Mouse (Mus musculus): ENCODE results near the gene Tcap. TPM values are rescaled to one million over a fixed set of nuclear protein-coding genes. Genes with fewer than 3 reads are reported as not detected.
A peak's percentile ranks its signal among the peaks of the same experiment; 100 is the strongest.

Gene Tcap
- polyA plus RNA-seq, 1 experiment from 2014 or later = 6.7 TPM

DNA sequence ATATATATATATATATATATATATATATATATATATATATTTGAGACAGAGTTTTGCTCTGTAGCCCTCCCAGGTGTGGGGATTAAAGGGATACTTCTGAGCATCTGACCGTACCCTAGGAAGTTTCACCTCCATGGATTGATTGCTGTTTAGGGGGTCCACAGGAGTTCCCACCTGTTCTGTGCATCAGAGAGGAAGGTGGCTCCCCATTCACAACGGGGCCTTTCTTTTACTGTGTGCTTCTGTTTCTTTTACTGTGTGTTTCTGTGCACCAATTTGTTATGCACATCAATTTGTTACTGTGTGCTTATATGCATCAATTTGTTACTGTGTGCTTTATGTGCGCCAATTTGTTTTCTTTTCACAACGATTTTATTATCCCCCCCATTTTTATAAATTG is 42.4 kb upstream of the Tcap start:
- no peak overlapping the region for H3K4me2 ChIP-seq (ENCODE audit: low read depth, low read length)
- H3K4me1 ChIP-seq (replicated peaks; ENCODE audit: control insufficient read depth, insufficient read depth, low read length) = peaks cover 19% of the 10 kb centered on the region
- no peak overlapping the region for H3K27ac ChIP-seq (ENCODE audit: low read length)
- H3K9ac ChIP-seq (ENCODE audit: low read length) = no peak overlapping the region
- no peaks in the 10 kb centered on the region for H3K9me3 ChIP-seq (ENCODE audit: control insufficient read depth, low read length)
- WGBS = 55% methylated on average over 4 of the region's 4 CpGs
- H3K4me3 ChIP-seq (ENCODE audit: low read length) = no peak overlapping the region
- peaks cover 70% of the 10 kb centered on the region for H3K27me3 ChIP-seq (ENCODE audit: control insufficient read depth, insufficient read depth, low read depth, low read length)
- no peaks in the 10 kb centered on the region for H3K36me3 ChIP-seq (ENCODE audit: control insufficient read depth, insufficient read depth, low read length)
- no peak for ATAC-seq (ENCODE audit: low read depth)

DNA sequence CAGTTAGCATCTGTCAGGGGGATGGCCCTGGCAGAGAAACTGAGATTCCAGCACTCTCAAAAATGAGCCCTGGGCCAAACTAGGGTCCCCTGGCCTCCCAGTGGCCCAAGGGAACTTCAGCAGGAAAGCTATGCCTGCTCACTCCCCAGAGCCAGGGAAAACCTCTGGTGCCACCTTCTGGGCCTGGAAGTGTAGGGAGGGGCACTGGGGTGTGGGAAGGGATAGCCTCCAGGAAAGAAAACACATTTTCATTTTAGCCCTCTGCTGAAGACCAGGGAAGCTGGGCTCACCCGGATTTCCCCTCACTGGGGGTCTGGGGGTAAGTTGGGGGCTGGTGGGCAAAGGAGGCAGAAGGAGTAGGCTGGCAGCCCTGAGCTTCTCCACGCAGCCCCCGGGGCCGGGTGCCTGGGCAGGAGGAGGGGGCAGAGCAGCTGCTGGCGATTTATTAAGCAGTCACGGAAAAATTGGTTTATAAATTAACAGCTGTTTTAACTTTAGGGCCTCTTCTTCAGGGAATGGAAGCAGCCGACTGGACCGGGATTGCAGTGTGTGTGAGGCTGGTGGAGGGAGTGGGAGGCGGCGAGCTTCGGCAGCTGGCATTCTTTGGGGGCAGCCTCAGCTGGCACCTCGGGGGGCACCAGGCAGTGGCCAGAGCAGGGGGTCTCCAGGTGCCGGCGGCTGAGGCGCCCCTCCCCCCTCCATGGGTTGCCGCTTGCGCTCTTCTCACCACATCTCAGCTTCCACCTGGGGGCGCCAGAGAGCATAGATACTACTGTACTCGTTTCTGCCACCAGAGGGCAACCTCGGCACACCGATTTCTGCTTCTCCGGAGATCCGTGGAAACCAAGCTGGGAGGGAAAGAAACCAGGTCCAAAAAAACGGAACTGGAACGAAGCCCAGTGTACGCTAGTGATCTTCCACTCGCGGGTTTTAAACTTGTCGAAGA is 41.3 kb upstream of the Tcap start:
- WGBS = 2% methylated on average over 24 of the region's 29 CpGs
- H3K4me2 ChIP-seq (ENCODE audit: low read depth, low read length) = peak overlapping the region; percentile 63
- no peaks in the 10 kb centered on the region for H3K9me3 ChIP-seq (ENCODE audit: control insufficient read depth, low read length)
- peak; percentile 62 for ATAC-seq (ENCODE audit: low read depth)
- peak overlapping the region; percentile 36 for H3K9ac ChIP-seq (ENCODE audit: low read length)
- no peaks in the 10 kb centered on the region for H3K36me3 ChIP-seq (ENCODE audit: control insufficient read depth, insufficient read depth, low read length)
- peak overlapping the region; percentile 37 for H3K4me3 ChIP-seq (ENCODE audit: low read length)
- H3K27me3 ChIP-seq (ENCODE audit: control insufficient read depth, insufficient read depth, low read depth, low read length) = peaks cover 70% of the 10 kb centered on the region
- H3K4me1 ChIP-seq (replicated peaks; ENCODE audit: control insufficient read depth, insufficient read depth, low read length) = peaks cover 19% of the 10 kb centered on the region
- H3K27ac ChIP-seq (ENCODE audit: low read length) = no peak overlapping the region

DNA sequence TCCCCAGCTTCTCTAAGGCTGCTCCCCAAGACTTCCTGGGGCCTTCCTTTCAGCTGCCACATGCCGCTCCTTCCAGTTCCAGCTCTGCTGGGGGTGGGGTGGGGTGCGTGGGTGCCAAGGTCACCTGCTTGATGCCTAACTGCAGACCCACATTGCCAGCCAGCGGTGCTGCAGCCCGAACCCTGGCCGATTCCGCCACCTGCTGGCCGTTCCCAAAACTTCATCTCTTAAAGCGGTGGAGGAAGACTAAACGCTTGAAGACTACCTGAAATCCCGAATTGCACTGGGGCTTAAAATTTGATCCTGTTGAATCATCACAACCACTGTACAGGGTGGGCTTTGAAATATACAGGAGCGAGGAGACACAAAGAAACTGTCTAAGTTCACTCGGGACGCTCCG is 38.4 kb upstream of the Tcap start:
- peaks cover 18% of the 10 kb centered on the region for H3K4me1 ChIP-seq (replicated peaks; ENCODE audit: control insufficient read depth, insufficient read depth, low read length)
- peaks cover 70% of the 10 kb centered on the region for H3K27me3 ChIP-seq (ENCODE audit: control insufficient read depth, insufficient read depth, low read depth, low read length)
- no peak for ATAC-seq (ENCODE audit: low read depth)
- no peak overlapping the region for H3K9ac ChIP-seq (ENCODE audit: low read length)
- 2% methylated on average over 14 of the region's 14 CpGs for WGBS
- H3K4me2 ChIP-seq (ENCODE audit: low read depth, low read length) = peak overlapping the region; percentile 37
- no peaks in the 10 kb centered on the region for H3K36me3 ChIP-seq (ENCODE audit: control insufficient read depth, insufficient read depth, low read length)
- no peak overlapping the region for H3K4me3 ChIP-seq (ENCODE audit: low read length)
- H3K9me3 ChIP-seq (ENCODE audit: control insufficient read depth, low read length) = no peaks in the 10 kb centered on the region
- no peak overlapping the region for H3K27ac ChIP-seq (ENCODE audit: low read length)

DNA sequence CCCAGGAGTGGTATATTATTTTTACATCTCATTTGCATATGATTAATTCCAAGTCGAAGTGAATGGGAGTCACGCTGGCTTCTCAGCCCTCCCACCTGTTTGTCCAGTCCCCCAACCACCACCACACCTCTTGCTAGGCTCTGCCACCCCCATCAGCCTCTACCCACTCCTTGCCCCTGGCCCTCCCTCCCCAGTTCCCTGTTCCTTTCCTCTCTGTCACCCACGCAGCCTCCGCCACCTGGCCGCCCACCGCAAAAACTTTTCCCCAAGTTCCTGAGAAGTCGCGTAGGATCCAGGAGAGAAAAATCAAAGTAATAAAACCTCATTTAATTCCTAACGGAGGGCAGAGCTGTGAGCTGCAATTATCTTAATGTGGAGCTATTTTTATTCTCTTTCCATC is 37.4 kb upstream of the Tcap start:
- Histone ChIP-seq H3K27ac (ENCODE audit: low read length) (no peak overlapping the region), H3K4me1 (replicated peaks; ENCODE audit: control insufficient read depth, insufficient read depth, low read length) (peaks cover 18% of the 10 kb centered on the region), H3K27me3 (ENCODE audit: control insufficient read depth, insufficient read depth, low read depth, low read length) (peaks cover 72% of the 10 kb centered on the region), H3K9ac (ENCODE audit: low read length) (no peak overlapping the region), H3K36me3 (ENCODE audit: control insufficient read depth, insufficient read depth, low read length) (no peaks in the 10 kb centered on the region), H3K9me3 (ENCODE audit: control insufficient read depth, low read length) (no peaks in the 10 kb centered on the region), H3K4me2 (ENCODE audit: low read depth, low read length) (no peak overlapping the region), H3K4me3 (ENCODE audit: low read length) (no peak overlapping the region)
- 14% methylated on average over 9 of the region's 9 CpGs for WGBS
- ATAC-seq (ENCODE audit: low read depth) = no peak

DNA sequence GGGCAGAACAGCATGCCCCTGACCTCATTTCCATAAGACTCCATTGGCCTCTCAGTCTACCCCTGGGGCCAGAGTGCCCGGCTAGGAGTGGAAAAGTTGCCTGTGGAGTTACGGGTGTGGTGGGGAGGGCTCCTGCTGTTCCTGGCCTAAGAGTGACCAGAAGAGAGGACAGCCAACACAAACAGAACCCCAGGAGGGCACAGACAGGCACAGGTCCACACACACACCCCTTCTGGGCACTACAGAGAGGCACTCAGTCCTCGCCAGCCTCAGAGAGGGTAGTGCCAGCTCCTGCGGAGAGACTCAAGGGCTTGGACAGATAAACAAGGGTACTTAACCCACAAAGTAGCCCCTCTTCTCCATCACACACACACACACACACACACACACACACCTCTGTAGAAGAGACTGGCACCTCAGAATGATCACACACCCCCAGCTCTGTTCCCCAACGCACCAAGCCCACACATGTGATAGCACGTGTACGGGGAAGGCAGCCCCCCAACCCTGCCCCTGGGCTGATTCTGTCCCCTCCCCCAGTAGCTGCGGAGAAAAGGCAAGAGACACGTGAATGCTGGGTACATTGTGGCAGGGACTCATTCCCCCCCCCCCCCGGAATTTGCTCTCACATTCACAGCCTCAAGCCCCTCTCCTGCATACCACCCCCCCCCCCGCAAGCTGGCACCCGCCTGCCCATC is 36.1 kb upstream of the Tcap start:
- Histone ChIP-seq H3K36me3 (ENCODE audit: control insufficient read depth, insufficient read depth, low read length) (no peaks in the 10 kb centered on the region), H3K4me3 (ENCODE audit: low read length) (no peak overlapping the region), H3K9me3 (ENCODE audit: control insufficient read depth, low read length) (no peaks in the 10 kb centered on the region), H3K27me3 (ENCODE audit: control insufficient read depth, insufficient read depth, low read depth, low read length) (peaks cover 66% of the 10 kb centered on the region), H3K9ac (ENCODE audit: low read length) (no peak overlapping the region), H3K4me1 (replicated peaks; ENCODE audit: control insufficient read depth, insufficient read depth, low read length) (peaks cover 15% of the 10 kb centered on the region), H3K27ac (ENCODE audit: low read length) (no peak overlapping the region), H3K4me2 (ENCODE audit: low read depth, low read length) (no peak overlapping the region; the same call in 1 of the 2 replicates)
- 2% methylated on average over 10 of the region's 12 CpGs for WGBS
- no peak for ATAC-seq (ENCODE audit: low read depth)

DNA sequence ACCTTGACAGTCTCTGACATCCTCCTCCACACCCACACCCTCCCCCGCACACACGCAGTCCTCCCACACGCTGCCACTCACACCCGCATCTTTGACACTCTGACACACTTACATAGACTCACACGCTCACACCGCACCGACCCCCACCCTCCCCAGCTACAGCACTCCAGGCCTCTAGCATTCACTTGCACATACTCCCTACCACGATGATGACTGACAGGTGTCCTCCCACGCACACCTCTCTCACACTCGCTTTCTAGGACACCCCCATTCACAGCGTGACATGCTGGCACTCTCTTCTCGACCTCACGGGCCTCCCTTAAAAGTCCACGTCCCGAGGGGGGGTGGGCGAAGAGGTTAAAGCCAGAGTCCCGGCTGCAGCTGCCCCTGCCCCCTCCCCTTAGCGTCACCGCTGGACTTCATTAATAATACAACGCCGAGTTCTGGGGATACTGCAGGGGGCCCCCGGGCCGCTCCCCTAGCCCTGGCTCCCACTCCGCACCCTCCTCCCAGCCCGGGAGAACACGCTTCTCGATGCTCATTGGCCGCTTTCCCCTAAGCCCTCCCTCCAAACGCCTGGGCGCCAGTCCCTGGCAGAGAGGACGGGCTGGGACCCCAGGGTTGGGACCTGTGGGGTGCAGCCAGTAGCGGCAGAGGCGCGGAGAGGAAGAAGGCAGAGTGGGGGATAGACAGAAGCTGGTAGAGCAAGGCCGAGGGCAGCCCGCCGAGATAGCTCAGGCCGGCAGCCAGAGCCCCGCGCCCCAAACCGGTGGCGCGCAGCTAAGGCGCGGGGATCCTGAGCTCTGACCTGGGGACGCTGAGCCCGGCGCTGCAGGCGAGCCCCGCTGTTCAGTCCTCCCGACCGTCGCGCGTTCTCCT is 35.3 kb upstream of the Tcap start, which contains the start of gene Ppp1r1b:
TSS of gene Ppp1r1b (plus strand) at position 322 of the 879 bp plus-strand sequence.
- WGBS = under 1% methylated on average over 55 of the region's 55 CpGs
- Histone ChIP-seq H3K9ac (ENCODE audit: low read length) (peak within 1 kb of the TSS; percentile 59), H3K4me1 (replicated peaks; ENCODE audit: control insufficient read depth, insufficient read depth, low read length) (peaks cover 14% of the 10 kb centered on the region), H3K9me3 (ENCODE audit: control insufficient read depth, low read length) (no peaks in the 10 kb centered on the region), H3K36me3 (ENCODE audit: control insufficient read depth, insufficient read depth, low read length) (no peaks in the 10 kb centered on the region), H3K4me3 (ENCODE audit: low read length) (peak within 1 kb of the TSS; percentile 51), H3K4me2 (ENCODE audit: low read depth, low read length) (peak within 1 kb of the TSS; percentile 84), H3K27ac (ENCODE audit: low read length) (no peak within 1 kb of the TSS), H3K27me3 (ENCODE audit: control insufficient read depth, insufficient read depth, low read depth, low read length) (peaks cover 66% of the 10 kb centered on the region)
- peak; percentile 69 for ATAC-seq (ENCODE audit: low read depth)

DNA sequence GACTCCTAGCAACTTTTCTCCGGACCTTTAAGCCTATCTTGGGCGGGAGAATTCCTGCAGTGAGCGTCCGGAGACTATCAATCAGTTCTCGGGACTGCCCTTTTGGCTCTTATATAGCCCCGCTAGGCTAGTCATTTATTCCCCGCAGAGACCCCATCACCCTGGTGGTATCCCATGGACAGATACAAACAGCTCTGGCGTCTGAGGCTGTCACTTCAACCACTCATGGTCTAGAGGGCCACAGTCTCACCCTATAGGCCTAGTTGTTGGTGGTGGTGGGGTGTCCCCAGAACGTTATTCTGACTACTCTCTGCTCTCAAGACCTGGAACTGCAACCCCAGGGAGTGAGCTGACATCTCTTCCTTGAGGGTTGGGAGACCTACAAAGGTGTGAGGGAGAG is 34.3 kb upstream of the Tcap start:
- Histone ChIP-seq H3K36me3 (ENCODE audit: control insufficient read depth, insufficient read depth, low read length) (no peaks in the 10 kb centered on the region), H3K9ac (ENCODE audit: low read length) (no peak overlapping the region), H3K27me3 (ENCODE audit: control insufficient read depth, insufficient read depth, low read depth, low read length) (peaks cover 66% of the 10 kb centered on the region), H3K4me3 (ENCODE audit: low read length) (peak overlapping the region; percentile 51), H3K9me3 (ENCODE audit: control insufficient read depth, low read length) (no peaks in the 10 kb centered on the region), H3K27ac (ENCODE audit: low read length) (no peak overlapping the region), H3K4me2 (ENCODE audit: low read depth, low read length) (peak overlapping the region; percentile 84; the same call in 1 of the 2 replicates), H3K4me1 (replicated peaks; ENCODE audit: control insufficient read depth, insufficient read depth, low read length) (peaks cover 14% of the 10 kb centered on the region)
- ATAC-seq (ENCODE audit: low read depth) = no peak
- 5% methylated on average over 9 of the region's 9 CpGs for WGBS

DNA sequence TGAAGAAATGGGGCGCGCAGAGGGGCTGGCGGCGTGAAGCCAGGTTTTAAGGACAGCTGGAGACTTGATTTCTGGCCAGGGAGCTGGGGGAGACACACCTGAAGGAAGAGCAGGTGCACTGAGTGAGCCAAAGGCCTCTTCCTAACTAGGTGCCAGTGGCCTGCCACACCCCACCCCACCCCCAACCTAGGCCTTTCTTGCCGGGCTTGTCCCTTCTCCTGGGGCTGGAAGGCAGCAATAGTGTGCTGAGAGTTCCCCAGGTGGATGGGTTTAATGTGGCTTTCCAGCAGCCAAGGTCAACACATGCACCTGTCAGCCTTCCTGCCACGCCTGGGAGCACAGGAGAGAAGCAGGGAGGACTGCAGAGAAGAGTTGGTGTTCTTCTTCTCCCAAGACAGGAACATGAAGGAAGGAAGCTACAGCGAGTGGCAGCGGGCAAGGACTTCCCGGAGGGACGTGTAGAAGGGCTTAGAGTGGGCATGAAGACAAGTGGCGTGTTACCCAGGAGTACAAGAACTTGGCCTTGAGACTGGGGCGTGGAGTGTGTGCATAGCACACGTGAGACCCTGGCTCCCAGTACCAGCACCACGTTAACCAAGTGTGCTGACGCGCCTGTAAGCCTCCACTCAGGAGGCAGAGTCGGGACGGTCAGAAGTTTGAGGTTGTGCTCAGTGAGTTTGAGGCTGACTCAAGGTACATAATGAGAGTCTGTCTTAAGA is 31.2 kb upstream of the Tcap start:
- Histone ChIP-seq H3K27ac (ENCODE audit: low read length) (no peak overlapping the region), H3K4me3 (ENCODE audit: low read length) (no peak overlapping the region), H3K27me3 (ENCODE audit: control insufficient read depth, insufficient read depth, low read depth, low read length) (peaks cover 46% of the 10 kb centered on the region), H3K4me1 (replicated peaks; ENCODE audit: control insufficient read depth, insufficient read depth, low read length) (peaks cover 34% of the 10 kb centered on the region), H3K36me3 (ENCODE audit: control insufficient read depth, insufficient read depth, low read length) (no peaks in the 10 kb centered on the region), H3K4me2 (ENCODE audit: low read depth, low read length) (no peak overlapping the region), H3K9me3 (ENCODE audit: control insufficient read depth, low read length) (no peaks in the 10 kb centered on the region), H3K9ac (ENCODE audit: low read length) (no peak overlapping the region)
- ATAC-seq (ENCODE audit: low read depth) = no peak
- 68% methylated on average over 18 of the region's 18 CpGs for WGBS

Measured in lung, embryonic 16.5 days (tissue).